Mouse (Mus musculus): ENCODE results near the gene Cab39l. TPM values are rescaled to one million over a fixed set of nuclear protein-coding genes. Genes with fewer than 3 reads are reported as not detected.

Gene Cab39l
- polyA plus RNA-seq, 1 experiment: 12.4 TPM

DNA sequence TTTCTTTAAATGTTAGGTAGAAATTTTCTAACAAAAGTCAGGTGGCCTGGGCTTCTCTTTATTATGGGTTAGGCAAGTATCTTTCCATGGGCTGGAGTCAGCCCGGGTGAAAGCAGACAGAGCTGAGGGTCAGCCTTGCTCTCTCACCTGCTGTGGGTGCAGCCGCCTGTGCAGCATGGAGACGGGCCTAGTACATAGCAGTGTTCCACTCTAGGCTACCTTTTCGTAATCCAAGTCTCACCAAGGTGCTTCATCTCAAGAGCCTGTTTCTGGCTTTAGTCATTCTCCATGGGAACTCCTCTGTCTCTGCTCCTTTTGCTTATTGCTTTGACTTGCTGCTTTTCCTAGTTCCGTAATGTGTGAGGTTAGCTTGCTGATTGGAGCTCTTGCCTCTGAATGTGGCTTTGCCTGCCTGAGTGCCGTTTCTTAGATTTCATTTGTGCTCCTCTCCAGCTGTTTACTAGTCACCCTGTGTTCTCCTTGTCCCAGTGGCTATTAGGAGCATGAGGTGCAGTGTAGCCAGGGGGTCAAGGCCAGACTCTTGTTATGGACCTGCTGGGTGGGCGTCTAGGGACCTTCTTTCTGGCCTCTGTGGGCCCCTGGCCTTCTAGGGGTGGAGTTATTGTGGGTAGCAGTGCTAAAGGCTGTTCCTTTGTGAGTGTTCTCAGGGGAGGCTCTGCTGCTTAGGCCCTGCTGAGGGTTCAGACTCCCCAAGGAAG lies 105.5 kb downstream of the Cab39l start:
- DNase-seq (ENCODE audit: low read depth): no peak
- TF ChIP-seq CTCF (IDR thresholded peaks at IDR 0.05; ENCODE audit: borderline replicate concordance, extremely low read depth, insufficient read depth, insufficient read length) (no peak), POLR2A (IDR thresholded peaks at IDR 0.05; ENCODE audit: borderline replicate concordance, extremely low read depth, insufficient read depth, insufficient read length, poor library complexity, severe bottlenecking) (no peak)

- DNase-seq (ENCODE audit: low read depth): no peak
- TF ChIP-seq CTCF (IDR thresholded peaks at IDR 0.05; ENCODE audit: borderline replicate concordance, extremely low read depth, insufficient read depth, insufficient read length): no peak
- TF ChIP-seq POLR2A (IDR thresholded peaks at IDR 0.05; ENCODE audit: borderline replicate concordance, extremely low read depth, insufficient read depth, insufficient read length, poor library complexity, severe bottlenecking): no peak
Measured at GRCm38 (mm10) chr14:59547530-59547929, 106.8 kb downstream of the Cab39l start.

- peak; percentile 11 for DNase-seq (ENCODE audit: low read depth)
- TF ChIP-seq POLR2A (IDR thresholded peaks at IDR 0.05; ENCODE audit: borderline replicate concordance, extremely low read depth, insufficient read depth, insufficient read length, poor library complexity, severe bottlenecking): no peak
- no peak for TF ChIP-seq CTCF (IDR thresholded peaks at IDR 0.05; ENCODE audit: borderline replicate concordance, extremely low read depth, insufficient read depth, insufficient read length)
Measured at GRCm38 (mm10) chr14:59548532-59548931, 107.8 kb downstream of the Cab39l start.

GRCm38 (mm10) chr14:59549106-59549505 lies 108.3 kb downstream of the Cab39l start:
- DNase-seq (ENCODE audit: low read depth): peak; percentile 10
- TF ChIP-seq CTCF (IDR thresholded peaks at IDR 0.05; ENCODE audit: borderline replicate concordance, extremely low read depth, insufficient read depth, insufficient read length): no peak
- no peak for TF ChIP-seq POLR2A (IDR thresholded peaks at IDR 0.05; ENCODE audit: borderline replicate concordance, extremely low read depth, insufficient read depth, insufficient read length, poor library complexity, severe bottlenecking)

GRCm38 (mm10) chr14:59550841-59551240 lies 110.1 kb downstream of the Cab39l start:
- TF ChIP-seq POLR2A (IDR thresholded peaks at IDR 0.05; ENCODE audit: borderline replicate concordance, extremely low read depth, insufficient read depth, insufficient read length, poor library complexity, severe bottlenecking): no peak
- no peak for TF ChIP-seq CTCF (IDR thresholded peaks at IDR 0.05; ENCODE audit: borderline replicate concordance, extremely low read depth, insufficient read depth, insufficient read length)
- no peak for DNase-seq (ENCODE audit: low read depth)

GRCm38 (mm10) chr14:59551956-59552355 lies 111.2 kb downstream of the Cab39l start:
- DNase-seq (ENCODE audit: low read depth): no peak
- TF ChIP-seq CTCF (IDR thresholded peaks at IDR 0.05; ENCODE audit: borderline replicate concordance, extremely low read depth, insufficient read depth, insufficient read length): no peak
- TF ChIP-seq POLR2A (IDR thresholded peaks at IDR 0.05; ENCODE audit: borderline replicate concordance, extremely low read depth, insufficient read depth, insufficient read length, poor library complexity, severe bottlenecking): no peak

DNA sequence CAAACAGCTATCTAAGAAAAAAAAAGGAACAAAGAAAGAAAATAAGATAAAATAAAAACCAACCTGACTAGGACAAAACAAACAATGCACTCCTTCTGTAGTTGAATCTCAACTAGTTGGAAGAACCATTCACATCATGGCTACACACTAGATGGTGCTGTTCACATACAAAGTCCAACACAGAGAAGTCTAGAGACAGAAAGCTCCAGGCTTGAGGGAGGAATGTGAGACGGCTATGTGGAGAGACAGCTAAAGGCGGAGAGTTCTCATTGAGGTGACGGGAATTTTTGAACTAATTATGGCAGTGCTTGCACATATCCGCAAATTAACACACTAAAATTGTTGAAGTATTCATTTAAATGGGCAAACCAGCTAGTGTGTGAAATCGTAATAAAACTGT lies 113.3 kb downstream of the Cab39l start:
- TF ChIP-seq CTCF (IDR thresholded peaks at IDR 0.05; ENCODE audit: borderline replicate concordance, extremely low read depth, insufficient read depth, insufficient read length) (peak; percentile 16; the same call in 1 of the 2 replicates), POLR2A (IDR thresholded peaks at IDR 0.05; ENCODE audit: borderline replicate concordance, extremely low read depth, insufficient read depth, insufficient read length, poor library complexity, severe bottlenecking) (no peak)
- peak; percentile 37 for DNase-seq (ENCODE audit: low read depth)

GRCm38 (mm10) chr14:59555018-59555417 lies 114.2 kb downstream of the Cab39l start:
- TF ChIP-seq CTCF (IDR thresholded peaks at IDR 0.05; ENCODE audit: borderline replicate concordance, extremely low read depth, insufficient read depth, insufficient read length) (no peak), POLR2A (IDR thresholded peaks at IDR 0.05; ENCODE audit: borderline replicate concordance, extremely low read depth, insufficient read depth, insufficient read length, poor library complexity, severe bottlenecking) (no peak)
- no peak for DNase-seq (ENCODE audit: low read depth)

GRCm38 (mm10) chr14:59555928-59556531 lies 115.3 kb downstream of the Cab39l start:
- peak; percentile 80 for DNase-seq (ENCODE audit: low read depth)
- TF ChIP-seq POLR2A (IDR thresholded peaks at IDR 0.05; ENCODE audit: borderline replicate concordance, extremely low read depth, insufficient read depth, insufficient read length, poor library complexity, severe bottlenecking): no peak
- TF ChIP-seq CTCF (IDR thresholded peaks at IDR 0.05; ENCODE audit: borderline replicate concordance, extremely low read depth, insufficient read depth, insufficient read length): peak; percentile 77; the same call in 1 of the 2 replicates

GRCm38 (mm10) chr14:59557071-59557470 lies 116.3 kb downstream of the Cab39l start:
- no peak for DNase-seq (ENCODE audit: low read depth)
- TF ChIP-seq CTCF (IDR thresholded peaks at IDR 0.05; ENCODE audit: borderline replicate concordance, extremely low read depth, insufficient read depth, insufficient read length): no peak
- TF ChIP-seq POLR2A (IDR thresholded peaks at IDR 0.05; ENCODE audit: borderline replicate concordance, extremely low read depth, insufficient read depth, insufficient read length, poor library complexity, severe bottlenecking): no peak

- TF ChIP-seq CTCF (IDR thresholded peaks at IDR 0.05; ENCODE audit: borderline replicate concordance, extremely low read depth, insufficient read depth, insufficient read length) (no peak), POLR2A (IDR thresholded peaks at IDR 0.05; ENCODE audit: borderline replicate concordance, extremely low read depth, insufficient read depth, insufficient read length, poor library complexity, severe bottlenecking) (no peak)
- no peak for DNase-seq (ENCODE audit: low read depth)
Measured at GRCm38 (mm10) chr14:59557886-59558285, 117.1 kb downstream of the Cab39l start.

DNA sequence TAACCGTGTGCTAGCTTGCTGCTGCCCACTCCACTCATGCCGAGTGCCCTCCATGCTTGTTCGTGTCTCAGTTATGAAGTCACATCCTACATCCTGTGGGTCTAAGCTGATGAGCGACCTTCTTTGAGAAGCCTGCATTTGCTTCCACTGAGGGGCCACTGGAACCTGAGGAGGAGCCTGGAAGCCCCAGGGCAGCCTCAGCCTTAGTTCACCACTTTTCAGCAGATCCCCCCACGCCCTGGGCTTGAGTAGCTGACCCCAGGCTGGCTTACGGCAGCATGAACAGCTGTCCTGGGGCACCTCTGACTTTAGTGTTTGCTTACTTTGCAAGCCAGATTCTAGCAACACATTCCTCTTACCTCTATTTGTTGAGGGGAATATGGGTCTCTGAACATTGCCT lies 126.0 kb downstream of the Cab39l start:
- DNase-seq (ENCODE audit: low read depth): no peak
- TF ChIP-seq CTCF (IDR thresholded peaks at IDR 0.05; ENCODE audit: borderline replicate concordance, extremely low read depth, insufficient read depth, insufficient read length) (no peak), POLR2A (IDR thresholded peaks at IDR 0.05; ENCODE audit: borderline replicate concordance, extremely low read depth, insufficient read depth, insufficient read length, poor library complexity, severe bottlenecking) (no peak)
